Mouse (Mus musculus) fibroblast of lung, adult 2 months (primary cell): ENCODE measurements around the gene Rhoq.

Experiments
- DNase-seq: peaks from one replicate; pipeline ENCODE4 v3.0.0-alpha.2; 2011; ENCODE audit warnings: low read depth

Gene Rhoq

GRCm38 (mm10) chr17:86997323-86997722 lies 34.4 kb downstream of the Rhoq start:
- no peak for DNase-seq

DNA sequence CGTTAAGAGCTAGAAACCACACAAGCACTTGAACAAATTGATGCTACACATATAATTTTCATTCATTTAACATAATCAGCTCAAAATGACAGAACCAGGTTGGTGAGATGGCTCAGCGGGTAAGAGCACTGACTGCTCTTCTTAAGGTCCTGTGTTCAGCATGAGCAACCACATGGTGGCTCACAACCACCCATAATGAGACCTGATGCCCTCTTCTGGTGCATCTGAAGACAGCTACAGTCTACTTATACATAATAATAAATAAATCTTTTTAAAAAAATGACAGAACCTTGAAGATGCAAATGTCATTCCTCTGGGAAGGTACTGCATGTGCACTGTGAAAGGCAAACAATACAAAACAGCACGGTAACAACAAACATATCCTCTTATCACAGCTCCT lies 46.1 kb downstream of the Rhoq start:
- DNase-seq: no peak

GRCm38 (mm10) chr17:87011301-87012019 lies 48.6 kb downstream of the Rhoq start:
- no peak for DNase-seq

- no peak for DNase-seq
These were observed 56.8 kb downstream of the Rhoq start for GRCm38 (mm10) chr17:87019692-87020091.

DNA sequence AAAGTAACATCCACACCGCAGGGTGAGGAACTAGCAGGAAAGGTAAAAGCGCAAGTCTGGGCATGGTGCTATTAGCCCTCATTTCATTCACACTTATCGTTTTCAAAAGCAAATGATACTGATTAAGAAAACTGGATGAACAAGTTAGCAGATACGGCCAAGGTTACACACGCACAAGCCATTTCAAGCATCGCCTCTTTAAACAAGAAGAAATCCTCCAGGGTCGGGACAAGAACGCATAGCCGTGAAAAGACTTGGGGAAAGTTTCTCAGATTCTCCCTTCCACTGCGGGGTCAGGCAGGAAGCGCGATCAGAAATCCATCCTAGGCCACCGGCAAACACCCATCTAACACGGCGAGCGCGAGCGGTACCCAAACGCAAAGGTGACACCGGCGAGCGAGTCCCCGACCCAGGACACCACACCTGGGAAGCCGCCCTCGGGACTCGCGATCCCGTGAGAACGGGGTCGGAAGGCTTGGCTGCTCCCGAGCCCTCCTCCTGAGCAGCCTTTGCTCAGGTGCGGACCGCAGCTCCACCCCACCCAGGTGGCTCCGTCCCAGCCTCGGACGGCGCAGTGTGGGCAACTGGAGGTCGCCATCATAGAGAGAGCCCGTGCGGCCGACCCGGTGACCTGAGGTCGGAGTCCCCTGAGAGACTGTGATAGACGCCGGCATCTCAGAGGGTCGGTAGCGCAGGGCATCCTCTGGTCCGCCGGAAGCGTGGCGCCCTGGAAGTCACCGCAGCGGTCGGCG lies 61.8 kb downstream of the Rhoq start:
- DNase-seq: no peak

DNA sequence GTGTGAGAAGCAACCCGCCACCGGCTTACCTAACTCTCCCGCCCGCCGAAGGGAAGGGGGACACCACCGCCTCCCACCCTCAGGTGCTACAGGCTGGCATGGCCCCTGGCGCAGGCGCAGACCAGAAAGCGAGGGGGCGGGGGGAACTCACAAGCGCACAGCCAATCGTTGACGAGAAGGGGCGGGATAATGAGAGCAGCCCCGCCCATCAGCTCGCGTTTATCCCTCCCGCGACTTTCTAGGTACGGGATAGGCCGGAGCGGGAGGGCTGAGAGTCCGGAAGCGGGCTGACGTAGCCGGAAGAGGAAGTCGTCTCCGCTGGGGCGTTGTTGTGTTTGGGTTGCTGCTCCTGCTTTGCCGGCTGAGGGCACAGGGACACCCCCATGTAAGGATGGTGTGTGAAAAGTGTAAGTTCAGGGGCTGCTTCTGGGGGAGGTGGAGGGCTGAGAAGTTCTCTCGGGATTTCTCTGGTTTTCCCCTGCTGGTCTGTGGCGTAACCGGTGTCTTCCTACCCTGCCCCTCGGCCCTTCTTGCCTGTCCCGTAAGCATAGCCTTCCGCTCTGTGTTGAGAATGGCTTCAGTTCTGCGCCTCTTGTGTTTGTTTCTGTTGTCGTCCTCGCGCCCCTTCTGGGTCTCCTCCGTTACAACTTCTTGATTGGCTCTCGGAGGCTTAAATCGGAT lies 62.5 kb downstream of the Rhoq start, which contains the start of the genes Pigf and Cript:
Pigf (minus strand) TSS at position 138 of the 681 bp plus-strand sequence.
Cript (plus strand) TSS at position 282 of the 681 bp plus-strand sequence.
- DNase-seq: peak; percentile 95

- DNase-seq: no peak
These were observed 73.5 kb downstream of the Rhoq start for GRCm38 (mm10) chr17:87036141-87037073.

- no peak for DNase-seq
These were observed 75.6 kb downstream of the Rhoq start for GRCm38 (mm10) chr17:87038496-87038895.

GRCm38 (mm10) chr17:87041739-87042138 lies 78.9 kb downstream of the Rhoq start:
- no peak for DNase-seq

DNA sequence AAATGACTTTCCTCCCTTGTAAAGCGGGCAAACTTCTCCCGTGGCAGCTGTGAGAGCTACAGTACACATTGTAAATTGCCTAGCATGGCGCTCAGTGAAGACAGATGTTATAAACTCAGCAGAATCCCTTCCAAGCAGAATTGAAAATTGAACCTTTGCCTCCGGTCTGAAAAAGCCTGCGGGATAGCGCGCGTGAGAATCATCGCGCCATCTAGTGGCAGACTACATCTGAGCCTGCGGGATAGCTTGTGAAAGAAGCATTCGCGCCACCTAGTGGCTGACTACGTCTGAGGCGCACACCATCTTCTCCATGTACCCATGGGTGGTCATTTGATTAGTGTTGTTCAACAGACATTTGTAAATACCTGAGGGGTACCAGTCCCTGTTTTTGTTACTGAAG lies 81.5 kb downstream of the Rhoq start:
- peak; percentile 76 for DNase-seq

DNA sequence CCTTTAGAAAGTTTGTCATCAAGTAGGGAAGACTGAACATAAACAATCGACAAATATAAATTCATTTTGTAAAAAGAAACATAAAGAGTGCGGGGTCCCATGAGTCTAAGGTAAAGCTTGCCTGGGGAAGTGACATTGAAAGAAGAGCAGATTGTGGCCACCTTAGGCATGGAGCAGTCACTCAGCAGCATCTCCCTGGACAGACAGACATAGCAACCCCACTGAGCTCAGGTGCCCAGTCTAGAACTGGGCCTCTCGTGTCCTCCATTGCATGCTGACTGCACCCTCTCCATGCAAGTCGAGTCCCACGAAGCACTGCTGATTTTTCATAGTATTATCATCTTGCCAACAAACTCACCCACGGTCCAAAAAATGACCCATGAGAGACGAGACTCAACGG lies 81.9 kb downstream of the Rhoq start:
- DNase-seq: no peak
